In genomic region chr1:133024426-133024825, GRCm38 (mm10) we compare ENCODE assay signal across 7 mouse cellular contexts. TPM values are rescaled to one million over a fixed set of nuclear protein-coding genes. Genes with fewer than 3 reads are reported as not detected.
DNase-seq lines count a peak whose midpoint lies in the region; ATAC-seq and TF ChIP-seq lines count a peak whose summit lies in the region.

No protein-coding gene starts in this region.

- no peaks in the 10 kb centered on the region for H3K9me3 ChIP-seq in forebrain, embryonic 12.5 days
- H3K9me3 ChIP-seq in limb, embryonic 15.5 days: no peaks in the 10 kb centered on the region
- no peaks in the 10 kb centered on the region for H3K9me3 ChIP-seq in stomach, postnatal 0 days (ENCODE audit: control insufficient read depth, low read length)

- H3K9ac ChIP-seq in forebrain, embryonic 12.5 days: peak overlapping the region; percentile 88
- H3K9ac ChIP-seq in limb, embryonic 15.5 days: peak overlapping the region; percentile 69
- H3K9ac ChIP-seq in stomach, postnatal 0 days (ENCODE audit: low read length): peak overlapping the region; percentile 97

- no peaks in the 10 kb centered on the region for H3K27me3 ChIP-seq in spleen, adult 2 months (ENCODE audit: control insufficient read depth, insufficient read depth, low read length)
- H3K27me3 ChIP-seq in forebrain, embryonic 12.5 days: no peaks in the 10 kb centered on the region
- no peaks in the 10 kb centered on the region for H3K27me3 ChIP-seq in limb, embryonic 15.5 days
- H3K27me3 ChIP-seq in stomach, postnatal 0 days (ENCODE audit: control insufficient read depth, insufficient read depth, low read length): no peaks in the 10 kb centered on the region

- 14% methylated on average over 7 of the region's 7 CpGs for WGBS in spleen, adult 2 months
- 42% methylated on average over 7 of the region's 7 CpGs for WGBS in forebrain, embryonic 12.5 days
- WGBS in limb, embryonic 15.5 days: 28% methylated on average over 7 of the region's 7 CpGs
- 27% methylated on average over 7 of the region's 7 CpGs for WGBS in stomach, postnatal 0 days

- peak overlapping the region; percentile 95 for H3K4me3 ChIP-seq in spleen, adult 2 months (ENCODE audit: extremely low read depth, insufficient read depth, insufficient read length)
- H3K4me3 ChIP-seq in forebrain, embryonic 12.5 days (replicated peaks): peak overlapping the region; percentile 67
- peak overlapping the region; percentile 76 for H3K4me3 ChIP-seq in limb, embryonic 15.5 days
- H3K4me3 ChIP-seq in stomach, postnatal 0 days (ENCODE audit: low read depth, low read length): peak overlapping the region; percentile 91

- TF ChIP-seq CTCF in spleen, adult 2 months (IDR thresholded peaks at IDR 0.05; ENCODE audit: extremely low read depth, insufficient read depth, insufficient read length, insufficient replicate concordance): no peak
- TF ChIP-seq CTCF in stomach, postnatal 0 days (IDR thresholded peaks at IDR 0.05; ENCODE audit: low read depth): no peak

- H3K27ac ChIP-seq in spleen, adult 2 months (ENCODE audit: insufficient read depth, low read length): no peak overlapping the region
- no peak overlapping the region for H3K27ac ChIP-seq in forebrain, embryonic 12.5 days
- H3K27ac ChIP-seq in limb, embryonic 15.5 days: no peak overlapping the region
- no peak overlapping the region for H3K27ac ChIP-seq in stomach, postnatal 0 days (replicated peaks)

- no peaks in the 10 kb centered on the region for H3K36me3 ChIP-seq in spleen, adult 2 months (ENCODE audit: control insufficient read depth, insufficient read depth, low read length)
- no peaks in the 10 kb centered on the region for H3K36me3 ChIP-seq in forebrain, embryonic 12.5 days (replicated peaks)
- 0 out of 2 replicates have a peak, but pooled peaks cover 2% of the 10 kb centered on the region for H3K36me3 ChIP-seq in limb, embryonic 15.5 days
- H3K36me3 ChIP-seq in stomach, postnatal 0 days (ENCODE audit: control insufficient read depth, insufficient read depth, low read length): no peaks in the 10 kb centered on the region

- TF ChIP-seq EP300 in stomach, postnatal 0 days (optimal IDR thresholded peaks at IDR 0.05): no peak

- no peak for TF ChIP-seq POLR2A in spleen, adult 2 months (IDR thresholded peaks at IDR 0.05; ENCODE audit: low read depth, low read length)

- H3K4me1 ChIP-seq in spleen, adult 2 months (ENCODE audit: control insufficient read depth, insufficient read depth, insufficient read length): peaks cover 2% of the 10 kb centered on the region
- peaks cover 14% of the 10 kb centered on the region for H3K4me1 ChIP-seq in forebrain, embryonic 12.5 days
- H3K4me1 ChIP-seq in limb, embryonic 15.5 days: peaks cover 15% of the 10 kb centered on the region
- peaks cover 3% of the 10 kb centered on the region; the same call in 1 of the 2 replicates for H3K4me1 ChIP-seq in stomach, postnatal 0 days (replicated peaks; ENCODE audit: control insufficient read depth, insufficient read depth)

- DNase-seq in spleen, adult 2 months (ENCODE audit: low read depth in 1 of 2, low spot score in 2 of 2): no peak
- DNase-seq in spleen, adult 18-20 months: no peak
- no peak for DNase-seq in stomach, postnatal 0 days (ENCODE audit: low spot score)
- DNase-seq in right cerebral cortex, postnatal 4 days: no peak
- no peak for DNase-seq in cerebellum, adult 9-10 months

- H3K4me2 ChIP-seq in forebrain, embryonic 12.5 days: peak overlapping the region; percentile 64
- peak overlapping the region; percentile 52 for H3K4me2 ChIP-seq in limb, embryonic 15.5 days
- peak overlapping the region; percentile 58 for H3K4me2 ChIP-seq in stomach, postnatal 0 days (replicated peaks; ENCODE audit: low read depth)

- ATAC-seq in forebrain, embryonic 12.5 days (ENCODE audit: low FRiP score): no peak
- no peak for ATAC-seq in limb, embryonic 15.5 days (ENCODE audit: insufficient number of reproducible peaks, low FRiP score, low TSS enrichment, low read depth)
- no peak for ATAC-seq in stomach, postnatal 0 days (ENCODE audit: low FRiP score, low TSS enrichment)

RNA-seq across cellular contexts. Expression of gene Mdm4, which starts 5.9 kb away (rescaled TPM):
- 34.0 and 39.3 TPM in 2 replicates for polyA plus RNA-seq in spleen, adult 2 months (2012; rRNA removed)
- 52.8 and 53.1 TPM in 2 replicates for polyA plus RNA-seq in forebrain, embryonic 12.5 days (2016; fragmentation: Nextera tagmentation; extraction: Ambion mirVana)
- polyA plus RNA-seq in limb, embryonic 15.5 days (2015; fragmentation: Nextera tagmentation; extraction: Ambion mirVana): 32.2 and 35.9 TPM in 2 replicates
- 11.1 and 11.3 TPM in 2 replicates for polyA plus RNA-seq in stomach, postnatal 0 days (2015; fragmentation: Nextera tagmentation; extraction: Ambion mirVana)

RNA-seq across cellular contexts. Expression of gene Pik3c2b, which starts 21.0 kb away (rescaled TPM):
- 22.2 and 30.5 TPM in 2 replicates for polyA plus RNA-seq in spleen, adult 2 months (2012; rRNA removed)
- polyA plus RNA-seq in forebrain, embryonic 12.5 days (2016; fragmentation: Nextera tagmentation; extraction: Ambion mirVana): 21.3 and 22.0 TPM in 2 replicates
- 6.8 and 7.5 TPM in 2 replicates for polyA plus RNA-seq in limb, embryonic 15.5 days (2015; fragmentation: Nextera tagmentation; extraction: Ambion mirVana)
- 4.2 and 4.7 TPM in 2 replicates for polyA plus RNA-seq in stomach, postnatal 0 days (2015; fragmentation: Nextera tagmentation; extraction: Ambion mirVana)
